Mouse (Mus musculus) small intestine, adult 2 months (tissue): ENCODE measurements at regions not wholly inside any gene's neighbourhood (a gene's known extent, or its start where the extent isn't known, plus 50 kb on each side); places are given as distances from the start of the nearest gene placed in this dataset.

ENCODE experiments used
- H3K27ac ChIP-seq: fragments of 200-500 bp; 2 replicates; pipeline ENCODE4 v1.5.1; 2012; ENCODE audit warnings: low read depth, low read length, control low read depth, inconsistent platforms; ENCODE audit not compliant: insufficient read depth
- H3K27me3 ChIP-seq: fragments of 200-500 bp; 2 replicates; pipeline ENCODE4 v1.6.1; 2012; ENCODE audit warnings: mild to moderate bottlenecking, moderate library complexity, low read length, inconsistent platforms; ENCODE audit not compliant: control insufficient read depth, insufficient read depth
- H3K36me3 ChIP-seq: fragments of 200-500 bp; 2 replicates; pipeline ENCODE4 v1.6.1; 2012; ENCODE audit warnings: mild to moderate bottlenecking, low read length, control low read depth, inconsistent platforms; ENCODE audit not compliant: control insufficient read depth, insufficient read depth
- H3K4me1 ChIP-seq: fragments of 200-500 bp; 2 replicates; pipeline ENCODE4 v1.6.1; 2012; ENCODE audit warnings: low read length, inconsistent platforms, mixed read lengths; ENCODE audit not compliant: control insufficient read depth, insufficient read depth, insufficient read length
- H3K4me3 ChIP-seq: fragments of 200-500 bp; 2 replicates; pipeline ENCODE4 v1.5.1; 2012; ENCODE audit warnings: low read depth, mild to moderate bottlenecking, control low read depth, inconsistent platforms, low read length, moderate library complexity
- CTCF ChIP-seq: fragments of 200-500 bp; IDR thresholded peaks from 2 replicates; pipeline ENCODE4 v1.5.1; 2012; ENCODE audit warnings: low read depth, mild to moderate bottlenecking, control low read depth, inconsistent platforms, low read length, moderate library complexity, mixed read lengths; ENCODE audit not compliant: insufficient replicate concordance, insufficient read length; ENCODE audit errors: extremely low read depth
- POLR2A ChIP-seq: fragments of 200-500 bp; IDR thresholded peaks from 2 replicates; pipeline ENCODE4 v1.6.1; 2012; ENCODE audit warnings: low read depth, mild to moderate bottlenecking, control low read depth, inconsistent platforms, low read length, moderate library complexity
- WGBS: fragments of 180-500 bp; shearing (Covaris S2); methylation state at CpG from one replicate; pipeline ENCODE4 v1.1.7; 2018; 5-methylcytosine and 5-hydroxymethylcytosine counted together

- H3K36me3 ChIP-seq: no peaks in the 10 kb centered on the region
- no peak overlapping the region for H3K4me3 ChIP-seq
- WGBS: 33% methylated on average over 5 of the region's 5 CpGs
- peaks cover 3% of the 10 kb centered on the region; the same call in 1 of the 2 replicates for H3K4me1 ChIP-seq
- no peak for TF ChIP-seq CTCF
- TF ChIP-seq POLR2A: no peak
- no peak overlapping the region for H3K27ac ChIP-seq
- no peaks in the 10 kb centered on the region for H3K27me3 ChIP-seq
Measured at GRCm38 (mm10) chr1:151263372-151263771, 53.4 kb downstream of the Gm47996 start.

GRCm38 (mm10) chr1:151263830-151264229, 53.9 kb downstream of the Gm47996 start:
- Histone ChIP-seq H3K4me3 (no peak overlapping the region), H3K27me3 (no peaks in the 10 kb centered on the region), H3K27ac (peak overlapping the region; percentile 16; the same call in 1 of the 2 replicates), H3K4me1 (peaks cover 3% of the 10 kb centered on the region; the same call in 1 of the 2 replicates), H3K36me3 (no peaks in the 10 kb centered on the region)
- no peak for TF ChIP-seq CTCF
- no peak for TF ChIP-seq POLR2A
- 73% methylated on average over 2 of the region's 2 CpGs for WGBS

GRCm38 (mm10) chr1:151264789-151265188, 54.9 kb downstream of the Gm47996 start:
- Histone ChIP-seq H3K36me3 (no peaks in the 10 kb centered on the region), H3K4me1 (peaks cover 3% of the 10 kb centered on the region; the same call in 1 of the 2 replicates), H3K4me3 (no peak overlapping the region), H3K27me3 (no peaks in the 10 kb centered on the region), H3K27ac (peak overlapping the region; percentile 47; the same call in 1 of the 2 replicates)
- no peak for TF ChIP-seq POLR2A
- no peak for TF ChIP-seq CTCF
- WGBS: 81% methylated on average over 6 of the region's 6 CpGs

GRCm38 (mm10) chr1:151265590-151265989, 55.7 kb downstream of the Gm47996 start:
- Histone ChIP-seq H3K4me1 (peaks cover 3% of the 10 kb centered on the region; the same call in 1 of the 2 replicates), H3K4me3 (no peak overlapping the region), H3K36me3 (no peaks in the 10 kb centered on the region), H3K27ac (no peak overlapping the region), H3K27me3 (no peaks in the 10 kb centered on the region)
- 83% methylated on average over 5 of the region's 5 CpGs for WGBS
- TF ChIP-seq POLR2A (no peak), CTCF (no peak)

GRCm38 (mm10) chr1:151266703-151267102, 56.8 kb downstream of the Gm47996 start:
- H3K27me3 ChIP-seq: no peaks in the 10 kb centered on the region
- H3K4me1 ChIP-seq: peaks cover 3% of the 10 kb centered on the region; the same call in 1 of the 2 replicates
- no peak overlapping the region for H3K27ac ChIP-seq
- TF ChIP-seq POLR2A: no peak
- no peak for TF ChIP-seq CTCF
- no peaks in the 10 kb centered on the region for H3K36me3 ChIP-seq
- 90% methylated on average over 4 of the region's 4 CpGs for WGBS
- H3K4me3 ChIP-seq: no peak overlapping the region

GRCm38 (mm10) chr1:151270691-151271090, 60.8 kb downstream of the Gm47996 start:
- Histone ChIP-seq H3K27me3 (no peaks in the 10 kb centered on the region), H3K4me3 (no peak overlapping the region), H3K27ac (no peak overlapping the region), H3K36me3 (no peaks in the 10 kb centered on the region), H3K4me1 (no peaks in the 10 kb centered on the region)
- WGBS: 25% methylated on average over 8 of the region's 8 CpGs
- TF ChIP-seq POLR2A (no peak), CTCF (no peak)

GRCm38 (mm10) chr1:151274306-151274705, 64.4 kb downstream of the Gm47996 start:
- TF ChIP-seq CTCF (no peak), POLR2A (no peak)
- H3K27me3 ChIP-seq: no peaks in the 10 kb centered on the region
- no peak overlapping the region for H3K27ac ChIP-seq
- H3K4me1 ChIP-seq: no peaks in the 10 kb centered on the region
- 93% methylated on average over 4 of the region's 4 CpGs for WGBS
- H3K4me3 ChIP-seq: no peak overlapping the region
- no peaks in the 10 kb centered on the region for H3K36me3 ChIP-seq
